Mouse (Mus musculus): Measurements from ENCODE around the gene Tmem235. TPM values are rescaled to one million over a fixed set of nuclear protein-coding genes. Genes with fewer than 3 reads are reported as not detected.
"Not testable (repeated sequence)": the region's sequence is repeated elsewhere in the genome, so short reads cannot be mapped to it uniquely, and the experiment has no call there.

Tmem235 gene
- total and polyA plus RNA-seq, 3 experiments = not detected

DNA sequence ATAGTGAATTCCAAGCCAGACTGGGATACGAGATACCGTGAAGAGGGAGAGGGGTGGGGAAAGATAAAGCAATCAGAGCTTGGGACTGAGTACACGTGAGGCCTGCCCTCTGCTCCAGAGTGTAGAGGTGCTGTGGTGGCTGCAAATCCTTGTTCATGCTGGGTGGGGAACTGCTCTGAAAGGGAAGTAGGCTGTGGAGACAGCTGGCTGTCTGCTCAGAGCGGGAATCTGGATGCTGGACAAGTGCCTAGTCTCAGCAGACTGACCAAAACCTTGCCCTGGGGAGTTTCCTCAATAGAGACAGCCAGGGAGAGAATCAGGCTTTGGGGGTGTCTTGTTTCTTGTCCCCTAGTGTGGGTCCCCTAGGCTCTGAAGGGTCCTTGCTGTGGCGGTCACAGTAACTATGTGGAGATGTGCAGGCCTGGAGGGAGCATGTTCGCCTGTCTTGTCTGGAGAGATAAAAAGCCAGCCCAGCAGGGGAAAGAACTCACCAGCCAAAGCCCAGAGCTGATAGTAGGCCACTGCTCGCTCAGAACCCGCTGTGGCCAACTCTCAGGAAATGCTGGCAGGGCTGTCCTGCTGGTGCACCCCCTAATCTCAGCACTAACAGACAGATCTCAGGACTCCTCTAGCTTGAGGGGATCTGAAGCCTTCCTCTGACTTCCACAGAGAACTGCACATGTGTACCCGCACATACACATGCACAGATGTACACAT, 31.5 kb upstream of the Tmem235 start:
- Histone ChIP-seq H3K4me3 (no peak overlapping the region), H3K4me1 (ENCODE audit: control insufficient read depth, insufficient read depth, low read length) (peaks cover 33% of the 10 kb centered on the region), H3K79me2 (replicated peaks; ENCODE audit: control insufficient read depth, insufficient read depth, low read length) (no peaks in the 10 kb centered on the region), H3K9ac (ENCODE audit: low read depth, low read length) (peak overlapping the region; percentile 9; the same call in 1 of the 2 replicates), H3K27ac (peak overlapping the region; percentile 69), H3K27me3 (ENCODE audit: control insufficient read depth, insufficient read depth, low read length) (no peaks in the 10 kb centered on the region), H3K36me3 (ENCODE audit: control insufficient read depth, insufficient read depth, low read length) (no peaks in the 10 kb centered on the region)
- TF ChIP-seq CTCF (IDR thresholded peaks at IDR 0.05) (no peak), POLR2A (IDR thresholded peaks at IDR 0.05; ENCODE audit: insufficient read depth, low read depth, low read length) (peak; percentile 37; the same call in 1 of the 2 replicates), EP300 (IDR thresholded peaks at IDR 0.05; ENCODE audit: insufficient read depth, low read depth, low read length) (peak; percentile 28; the same call in 1 of the 2 replicates)
- intact Hi-C loops (cut with DNase I) = loop anchor here (10.0 kb wide), 1 partner anchor 594 kb away; no protein-coding TSS in a partner anchor
- WGBS = 13% methylated on average over 9 of the region's 9 CpGs
- DNase-seq = peak; percentile 62 to 78

GRCm38 (mm10) chr11:117829671-117830215, 30.8 kb upstream of the Tmem235 start:
- H3K4me1 ChIP-seq (ENCODE audit: control insufficient read depth, insufficient read depth, low read length) = peaks cover 28% of the 10 kb centered on the region
- DNase-seq = no peak
- intact Hi-C loops (cut with DNase I) = loop anchor here (10.0 kb wide), 1 partner anchor 595 kb away; no protein-coding TSS in a partner anchor
- no peak overlapping the region for H3K4me3 ChIP-seq
- H3K79me2 ChIP-seq (replicated peaks; ENCODE audit: control insufficient read depth, insufficient read depth, low read length) = no peaks in the 10 kb centered on the region
- WGBS = 49% methylated on average over 2 of the region's 2 CpGs
- TF ChIP-seq POLR2A (IDR thresholded peaks at IDR 0.05; ENCODE audit: insufficient read depth, low read depth, low read length) (no peak), CTCF (IDR thresholded peaks at IDR 0.05) (no peak), EP300 (IDR thresholded peaks at IDR 0.05; ENCODE audit: insufficient read depth, low read depth, low read length) (no peak)
- no peak overlapping the region for H3K9ac ChIP-seq (ENCODE audit: low read depth, low read length)
- no peaks in the 10 kb centered on the region for H3K27me3 ChIP-seq (ENCODE audit: control insufficient read depth, insufficient read depth, low read length)
- no peaks in the 10 kb centered on the region for H3K36me3 ChIP-seq (ENCODE audit: control insufficient read depth, insufficient read depth, low read length)
- peak overlapping the region; percentile 69 for H3K27ac ChIP-seq

- no peak for TF ChIP-seq POLR2A (IDR thresholded peaks at IDR 0.05; ENCODE audit: insufficient read depth, low read depth, low read length)
- no peak for TF ChIP-seq EP300 (IDR thresholded peaks at IDR 0.05; ENCODE audit: insufficient read depth, low read depth, low read length)
- no peak for TF ChIP-seq CTCF (IDR thresholded peaks at IDR 0.05)
- Histone ChIP-seq H3K9ac (ENCODE audit: low read depth, low read length) (no peak overlapping the region), H3K27ac (no peak overlapping the region; the same call in 1 of the 2 replicates), H3K4me1 (ENCODE audit: control insufficient read depth, insufficient read depth, low read length) (peaks cover 25% of the 10 kb centered on the region), H3K79me2 (replicated peaks; ENCODE audit: control insufficient read depth, insufficient read depth, low read length) (no peaks in the 10 kb centered on the region), H3K36me3 (ENCODE audit: control insufficient read depth, insufficient read depth, low read length) (no peaks in the 10 kb centered on the region), H3K27me3 (ENCODE audit: control insufficient read depth, insufficient read depth, low read length) (no peaks in the 10 kb centered on the region), H3K4me3 (no peak overlapping the region)
- 61% methylated on average over 9 of the region's 9 CpGs for WGBS
- intact Hi-C loops (cut with DNase I) = no loop called here
- DNase-seq = peak in 1 of 2 experiments; percentile 21
Measured at GRCm38 (mm10) chr11:117830401-117830800, 30.2 kb upstream of the Tmem235 start.

DNA sequence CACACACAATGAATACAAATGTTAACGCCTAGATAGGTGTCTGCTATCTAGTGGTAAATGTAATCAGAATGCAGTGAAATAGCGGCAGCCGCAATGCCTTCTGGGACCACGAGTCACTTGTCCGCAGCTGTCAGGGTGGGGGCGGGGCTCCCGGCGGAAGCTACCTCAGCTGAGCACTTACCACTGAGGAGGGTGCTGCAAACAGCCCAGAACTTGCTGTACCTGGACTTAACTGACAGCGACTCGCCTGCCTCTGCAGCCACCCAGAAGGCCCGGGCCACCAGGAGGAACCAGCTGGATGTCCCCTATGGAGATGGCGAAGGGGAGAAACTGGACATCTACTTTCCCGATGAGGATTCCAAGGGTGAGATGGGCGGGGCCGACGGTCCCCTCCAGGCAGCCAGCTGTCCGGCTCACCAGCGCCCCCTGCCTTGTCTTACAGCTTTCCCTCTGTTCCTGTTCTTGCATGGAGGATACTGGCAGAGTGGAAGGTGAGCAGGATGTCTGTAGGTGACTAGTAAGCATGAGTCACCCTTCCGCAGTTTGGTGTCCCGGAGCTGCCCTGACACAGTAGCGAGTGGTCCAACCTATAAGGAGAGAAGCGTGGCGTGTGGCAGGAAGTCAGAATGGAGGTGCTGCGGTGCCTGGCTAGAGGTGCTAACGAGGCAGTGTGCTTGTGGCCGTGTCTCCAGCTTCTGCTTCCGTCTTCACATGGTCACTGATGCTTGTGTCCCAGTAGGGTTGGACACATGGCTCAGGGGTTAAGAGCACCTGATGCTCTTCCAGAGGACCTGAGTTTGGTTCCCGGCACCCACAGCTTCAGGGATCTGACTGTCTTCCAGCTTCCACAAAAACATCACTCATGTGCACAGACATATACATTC, 28.2 kb upstream of the Tmem235 start:
- H3K4me3 ChIP-seq = peak overlapping the region; percentile 30
- peak; percentile 81 to 83 for DNase-seq
- intact Hi-C loops (cut with DNase I) = no loop called here
- no peak overlapping the region for H3K27ac ChIP-seq
- peak; percentile 80 for TF ChIP-seq CTCF (IDR thresholded peaks at IDR 0.05)
- TF ChIP-seq POLR2A (IDR thresholded peaks at IDR 0.05; ENCODE audit: insufficient read depth, low read depth, low read length) = no peak
- no peaks in the 10 kb centered on the region for H3K27me3 ChIP-seq (ENCODE audit: control insufficient read depth, insufficient read depth, low read length)
- WGBS = 30% methylated on average over 28 of the region's 28 CpGs
- H3K36me3 ChIP-seq (ENCODE audit: control insufficient read depth, insufficient read depth, low read length) = no peaks in the 10 kb centered on the region
- H3K79me2 ChIP-seq (replicated peaks; ENCODE audit: control insufficient read depth, insufficient read depth, low read length) = no peaks in the 10 kb centered on the region
- peaks cover 22% of the 10 kb centered on the region for H3K4me1 ChIP-seq (ENCODE audit: control insufficient read depth, insufficient read depth, low read length)
- H3K9ac ChIP-seq (ENCODE audit: low read depth, low read length) = peak overlapping the region; percentile 5; the same call in 1 of the 2 replicates

DNA sequence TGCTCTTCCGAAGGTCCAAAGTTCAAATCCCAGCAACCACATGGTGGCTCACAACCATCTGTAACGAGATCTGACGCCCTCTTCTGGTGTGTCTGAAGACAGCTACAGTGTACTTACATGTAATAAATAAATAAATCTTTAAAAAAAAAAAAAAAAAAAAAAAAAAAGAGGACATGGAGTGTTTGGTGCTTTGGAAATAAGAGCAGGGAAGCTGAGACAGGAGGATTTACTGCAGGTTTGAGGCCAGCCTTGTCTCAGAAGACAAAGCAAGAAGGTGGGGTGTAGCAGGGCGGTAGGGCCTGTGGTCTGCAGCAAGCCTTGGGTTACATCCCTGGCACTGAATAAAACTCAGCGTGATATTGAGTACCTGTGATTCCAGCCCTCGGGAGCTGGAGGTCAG, 27.0 kb upstream of the Tmem235 start:
- peaks cover 14% of the 10 kb centered on the region for H3K4me1 ChIP-seq (ENCODE audit: control insufficient read depth, insufficient read depth, low read length)
- DNase-seq; H3K79me2 ChIP-seq (replicated peaks; ENCODE audit: control insufficient read depth, insufficient read depth, low read length); H3K4me3 ChIP-seq; H3K27me3 ChIP-seq (ENCODE audit: control insufficient read depth, insufficient read depth, low read length); intact Hi-C loops (cut with DNase I); H3K9ac ChIP-seq (ENCODE audit: low read depth, low read length); H3K27ac ChIP-seq; H3K36me3 ChIP-seq (ENCODE audit: control insufficient read depth, insufficient read depth, low read length): not testable (repeated sequence)
- 89% methylated on average over 5 of the region's 6 CpGs for WGBS
